Mouse (Mus musculus) bone marrow macrophage, adult 2 months (primary cell): Measurements from ENCODE around the gene Polr1d.

Source experiments
- CTCF ChIP-seq: IDR thresholded peaks from 2 replicates; pipeline ENCODE4 v1.5.1; 2012; ENCODE audit warnings: low read depth, mild to moderate bottlenecking, low read length, moderate library complexity
- POLR2A ChIP-seq: IDR thresholded peaks from 2 replicates; pipeline ENCODE4 v1.6.1; 2012; ENCODE audit warnings: mild to moderate bottlenecking, low read depth, low read length, borderline replicate concordance

- TF ChIP-seq CTCF (no peak), POLR2A (no peak)
Measured at GRCm38 (mm10) chr5:147117027-147117426, 40.2 kb downstream of the Polr1d start.
